Mouse (Mus musculus) embryonic stem cell, embryonic (primary cell): ENCODE results near the gene Mier1.
"Not testable (repeated sequence)": the region's sequence is repeated elsewhere in the genome, so short reads cannot be mapped to it uniquely, and the experiment has no call there.

Source experiments
- CTCF ChIA-PET, 4 experiments: fragments of 300-600 bp in 2 of 4; fragments of 350-600 bp in 2 of 4; sonication (Branson Sonifier 250); formaldehyde crosslinking; loops; one replicate each; lab custom pipeline; 2022; ENCODE audit warnings: inconsistent platforms in 2 of 4; lab: Charles Lee
- POLR2A ChIA-PET, 4 experiments: fragments of 300-600 bp in 2 of 4; fragments of 350-600 bp in 2 of 4; sonication (Branson Sonifier 250); formaldehyde crosslinking; loops; one replicate each; lab custom pipeline; 2022; ENCODE audit warnings: antibody characterized with exemption in 4 of 4, inconsistent platforms in 1 of 4; lab: Charles Lee

Gene Mier1

GRCm38 (mm10) chr4:103123606-103124005 lies 9.4 kb downstream of the Mier1 start:
- CTCF ChIA-PET, result no interaction called here
- POLR2A ChIA-PET, result interaction anchor here in 3 of 4 experiments (0.6 to 5.2 kb wide), 11 partner anchors 8 to 1522 kb away, joined by 3 to 56 read pairs (median 4); partner anchors contain the start of genes Mier1 (in 2 of the 3) and Wdr78 (in 2 of the 3)

- ChIA-PET POLR2A (interaction anchor here in 3 of 4 experiments (0.8 to 5.2 kb wide), 4 partner anchors 9 to 12 kb away, joined by 3 to 56 read pairs (median 18); partner anchors contain the start of genes Mier1 (in 3 of the 3) and Wdr78 (in 3 of the 3)), CTCF (interaction anchor here in 1 of 4 experiments (0.7 kb wide), 1 partner anchor 20 kb away, joined by 3 read pairs; no protein-coding TSS in a partner anchor)
These were observed 12.3 kb downstream of the Mier1 start for GRCm38 (mm10) chr4:103126533-103126932.

- CTCF ChIA-PET, result no interaction called here
- POLR2A ChIA-PET, result interaction anchor here in 2 of 4 experiments (0.6 to 1.5 kb wide), 4 partner anchors 19 to 24 kb away, joined by 3 to 6 read pairs (median 4); partner anchors contain the start of genes Mier1 (in 2 of the 2) and Wdr78 (in 2 of the 2)
These were observed 22.8 kb downstream of the Mier1 start for GRCm38 (mm10) chr4:103136946-103137345.

GRCm38 (mm10) chr4:103146339-103146738 lies 32.1 kb downstream of the Mier1 start:
- ChIA-PET CTCF (interaction anchor here (0.5 to 2.0 kb wide), 14 partner anchors 10 to 1101 kb away, joined by 3 to 7 read pairs (median 3); no protein-coding TSS in a partner anchor), POLR2A (interaction anchor here in 3 of 4 experiments (0.6 to 2.2 kb wide), 8 partner anchors 16 to 60 kb away, joined by 3 to 5 read pairs (median 3); no protein-coding TSS in a partner anchor)

GRCm38 (mm10) chr4:103151946-103152345 lies 37.8 kb downstream of the Mier1 start:
- CTCF ChIA-PET, result no interaction called here
- POLR2A ChIA-PET, result no interaction called here

DNA sequence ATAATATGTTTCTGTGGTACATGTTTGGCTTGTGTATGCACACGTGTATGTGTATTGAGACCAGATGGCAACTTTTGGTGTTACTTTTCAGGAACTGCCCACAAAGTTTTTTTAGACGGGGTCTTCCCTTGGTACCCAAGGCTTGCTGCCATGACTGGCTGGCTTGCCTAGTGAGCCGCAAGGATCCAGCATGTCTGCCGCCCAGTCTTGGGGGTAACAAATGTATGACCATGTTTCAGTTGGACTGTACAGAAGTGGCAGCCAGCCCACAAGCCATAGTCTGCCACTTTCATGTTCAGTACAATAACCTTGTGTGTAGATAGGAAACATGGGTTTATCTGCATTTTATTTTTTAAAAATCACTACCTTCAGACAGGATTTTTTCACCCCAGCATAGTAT lies 44.6 kb downstream of the Mier1 start:
- POLR2A ChIA-PET, result no interaction called here

DNA sequence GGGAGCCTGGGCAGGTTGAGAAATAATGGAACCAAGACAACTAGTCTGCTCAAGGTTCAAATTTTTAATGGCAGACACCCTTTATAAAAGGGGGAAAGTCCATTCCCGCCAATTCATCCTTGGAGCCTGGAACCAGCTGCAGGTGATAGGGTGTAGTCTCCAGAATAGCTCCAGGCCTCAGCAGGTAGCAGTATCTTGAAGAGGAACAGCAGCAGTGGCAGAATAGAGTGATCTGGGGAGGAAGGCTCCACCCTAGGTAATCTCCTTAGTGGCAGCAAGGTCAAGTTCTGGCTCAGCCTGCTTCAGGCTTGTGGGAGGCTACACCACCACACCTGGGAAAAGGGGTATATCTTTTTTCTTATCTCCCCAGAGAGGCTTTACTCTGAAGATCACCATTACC lies 52.0 kb downstream of the Mier1 start:
- CTCF ChIA-PET, result not testable (repeated sequence)
- POLR2A ChIA-PET, result interaction anchor here in 2 of 4 experiments (0.5 to 1.0 kb wide), 2 partner anchors 33 to 53 kb away, joined by 4 to 19 read pairs; partner anchors contain the start of genes Mier1 (in 1 of the 2) and Wdr78 (in 1 of the 2)

More for the DNA sequence above, 44.6 kb downstream of the Mier1 start:
- CTCF ChIA-PET, result no interaction called here

DNA sequence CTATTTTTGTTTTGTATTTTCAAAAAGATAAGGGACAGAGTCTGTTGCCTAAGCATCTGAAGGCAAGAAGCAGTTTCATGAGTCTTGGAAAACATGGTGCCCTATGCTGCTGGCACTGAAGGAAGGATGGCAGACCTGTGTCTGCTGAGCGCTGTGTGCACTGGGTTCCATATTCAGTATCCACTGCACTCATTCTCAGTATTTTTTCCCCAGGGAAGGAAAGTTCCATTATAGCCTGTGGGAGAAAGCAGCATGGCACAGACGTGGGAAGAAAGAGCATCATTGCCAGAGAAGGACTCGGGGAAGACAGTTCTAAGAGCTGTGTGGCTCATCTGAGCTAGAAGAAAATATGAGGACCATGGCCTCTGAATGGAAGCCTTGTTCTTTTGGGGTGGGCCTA lies 57.1 kb downstream of the Mier1 start:
- CTCF ChIA-PET, result no interaction called here
- POLR2A ChIA-PET, result interaction anchor here in 1 of 4 experiments (1.4 kb wide), 1 partner anchor 11 kb away, joined by 3 read pairs; no protein-coding TSS in a partner anchor

GRCm38 (mm10) chr4:103173507-103173906 lies 59.3 kb downstream of the Mier1 start:
- ChIA-PET CTCF (no interaction called here), POLR2A (interaction anchor here in 2 of 4 experiments (0.6 to 1.4 kb wide), 2 partner anchors 50 to 59 kb away, joined by 3 to 5 read pairs; partner anchors contain the start of genes Mier1 (in 1 of the 2) and Wdr78 (in 1 of the 2))

- ChIA-PET POLR2A (interaction anchor here in 2 of 4 experiments (0.6 to 1.5 kb wide), 3 partner anchors 41 to 60 kb away, joined by 3 to 5 read pairs (median 3); partner anchors contain the start of genes Mier1 (in 1 of the 2) and Wdr78 (in 1 of the 2)), CTCF (no interaction called here)
These were observed 59.8 kb downstream of the Mier1 start for GRCm38 (mm10) chr4:103174001-103174400.

DNA sequence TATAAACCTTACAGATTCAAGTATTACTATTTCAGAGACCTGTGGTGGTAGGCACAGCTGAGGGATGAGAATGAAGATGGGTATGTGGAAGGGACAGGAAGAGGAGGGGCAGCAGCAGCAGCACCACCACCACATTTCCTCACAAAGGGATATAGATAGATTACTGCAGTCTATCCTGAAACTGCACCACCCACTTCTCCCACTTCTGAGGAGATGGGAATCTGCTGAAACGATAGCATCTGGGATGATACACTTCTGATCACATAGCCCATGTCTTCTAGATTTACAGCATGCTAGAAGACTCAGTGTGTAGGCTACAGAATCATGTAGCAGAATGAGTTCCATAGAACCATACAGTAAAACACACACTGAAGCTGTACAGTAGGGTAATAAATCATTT lies 63.5 kb downstream of the Mier1 start:
- CTCF ChIA-PET, result no interaction called here
- POLR2A ChIA-PET, result interaction anchor here in 1 of 4 experiments (0.7 kb wide), 1 partner anchor 148 kb away, joined by 4 read pairs; no protein-coding TSS in a partner anchor

- CTCF ChIA-PET, result no interaction called here
- POLR2A ChIA-PET, result interaction anchor here in 1 of 4 experiments (0.9 to 1.9 kb wide), 4 partner anchors 10 to 36 kb away, joined by 3 to 9 read pairs (median 4); partner anchors contain the start of gene Slc35d1
These were observed 64.6 kb downstream of the Mier1 start for GRCm38 (mm10) chr4:103178635-103179318.

DNA sequence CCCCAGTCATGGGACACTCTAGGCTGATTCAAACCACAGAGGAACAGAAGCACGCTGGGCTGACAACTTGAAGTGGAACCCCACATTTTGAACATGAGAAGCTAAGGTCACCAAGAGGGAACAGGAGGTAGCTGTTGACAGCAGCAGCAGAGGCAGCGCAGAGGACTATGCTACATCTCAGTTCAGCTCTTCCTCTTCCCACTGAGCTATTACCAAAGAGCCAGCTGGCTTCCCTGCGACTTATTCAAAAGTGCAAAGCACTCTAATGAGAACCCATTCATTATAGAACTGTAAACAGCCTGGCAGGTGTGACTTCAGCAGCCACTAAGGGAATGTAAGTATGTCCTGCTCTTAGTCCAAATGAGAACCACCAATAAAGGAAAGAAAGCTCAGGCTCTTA lies 65.4 kb downstream of the Mier1 start:
- POLR2A ChIA-PET, result interaction anchor here in 1 of 4 experiments (0.9 to 1.9 kb wide), 5 partner anchors 10 to 54 kb away, joined by 3 to 9 read pairs (median 4); partner anchors contain the start of gene Slc35d1

DNA sequence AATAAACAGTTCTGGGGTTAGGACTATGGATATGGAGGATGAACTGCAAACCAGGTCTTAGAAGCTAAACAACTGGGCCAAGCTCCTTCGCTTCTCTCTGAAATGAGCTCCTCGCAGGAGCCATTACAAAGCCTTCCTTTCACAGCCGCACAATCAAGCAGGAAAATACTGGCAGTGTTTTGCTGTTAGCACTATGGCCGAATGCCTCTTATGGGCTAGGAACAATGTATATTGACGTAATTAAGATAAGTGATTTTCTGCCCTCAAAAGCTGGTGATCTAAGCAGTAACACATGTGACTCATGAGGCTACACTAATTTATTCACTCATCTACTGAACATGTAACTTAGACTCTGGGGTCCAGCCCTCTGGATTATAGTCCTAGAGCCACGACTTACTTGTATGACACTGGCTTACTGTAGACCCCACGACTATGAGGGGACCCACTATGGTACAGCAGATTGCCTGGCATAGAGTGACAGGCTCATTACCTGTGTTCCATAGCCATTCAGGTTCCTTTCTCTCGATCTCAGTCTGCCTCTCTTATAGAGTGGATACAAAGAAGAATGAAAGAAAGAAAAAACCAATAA lies 66.2 kb downstream of the Mier1 start:
- CTCF ChIA-PET, result interaction anchor here in 1 of 4 experiments (0.6 kb wide), 1 partner anchor 132 kb away, joined by 4 read pairs; no protein-coding TSS in a partner anchor

More for the DNA sequence above, 65.4 kb downstream of the Mier1 start:
- CTCF ChIA-PET, result no interaction called here

GRCm38 (mm10) chr4:103188786-103189640 lies 74.8 kb downstream of the Mier1 start:
- CTCF ChIA-PET, result interaction anchor here in 1 of 4 experiments (1.0 kb wide), 1 partner anchor 43 kb away, joined by 3 read pairs; no protein-coding TSS in a partner anchor

More for the DNA sequence above, 66.2 kb downstream of the Mier1 start:
- POLR2A ChIA-PET, result interaction anchor here in 1 of 4 experiments (1.1 to 1.9 kb wide), 3 partner anchors 11 to 55 kb away, joined by 3 to 9 read pairs (median 4); partner anchors contain the start of gene Slc35d1

DNA sequence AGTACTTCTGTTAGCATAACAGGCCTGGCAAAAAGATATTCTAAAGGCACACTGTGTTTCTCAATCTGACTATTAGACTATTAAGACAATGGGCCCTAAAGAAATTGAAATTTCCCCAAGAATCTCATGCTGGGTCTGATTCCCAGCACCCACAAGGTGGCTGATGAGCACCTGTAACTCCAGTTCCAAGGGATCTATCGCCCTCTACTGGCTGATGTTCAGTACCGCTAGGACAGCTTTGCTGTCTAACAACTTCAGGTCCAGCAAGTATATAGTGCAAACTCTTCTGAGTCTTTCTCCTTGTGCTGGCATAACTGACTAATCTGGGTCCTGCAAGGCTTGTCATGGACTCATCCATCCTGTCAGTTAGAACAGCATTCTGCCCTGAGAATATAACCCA lies 78.2 kb downstream of the Mier1 start:
- CTCF ChIA-PET, result interaction anchor here in 1 of 4 experiments (0.9 to 1.3 kb wide), 2 partner anchors 14 to 535 kb away, joined by 3 read pairs; no protein-coding TSS in a partner anchor
- POLR2A ChIA-PET, result no interaction called here

More at GRCm38 (mm10) chr4:103188786-103189640, 74.8 kb downstream of the Mier1 start:
- POLR2A ChIA-PET, result interaction anchor here in 3 of 4 experiments (0.6 to 1.1 kb wide), 4 partner anchors 8 to 65 kb away, joined by 3 read pairs; no protein-coding TSS in a partner anchor

GRCm38 (mm10) chr4:103197401-103197800 lies 83.2 kb downstream of the Mier1 start:
- ChIA-PET CTCF (no interaction called here), POLR2A (interaction anchor here in 2 of 4 experiments (0.7 to 3.6 kb wide), 2 partner anchors 9 to 18 kb away, joined by 3 to 12 read pairs; partner anchors contain the start of gene Slc35d1 (in 1 of the 2))
